Mouse (Mus musculus): ENCODE measurements at regions not wholly inside any gene's neighbourhood (a gene's known extent, or its start where the extent isn't known, plus 50 kb on each side); places are given as distances from the start of the nearest gene placed in this dataset.
"Not testable (repeated sequence)": the region's sequence is repeated elsewhere in the genome, so short reads cannot be mapped to it uniquely, and the experiment has no call there.

- no peak for ATAC-seq (replicated peaks; ENCODE audit: extremely low read depth, insufficient read depth, low FRiP score)
- no peak overlapping the region for H3K4me3 ChIP-seq (ENCODE audit: low read length)
- no peaks in the 10 kb centered on the region for H3K36me3 ChIP-seq (ENCODE audit: control insufficient read depth, insufficient read depth)
- H3K9me3 ChIP-seq (replicated peaks; ENCODE audit: control insufficient read depth, low read length): no peaks in the 10 kb centered on the region
- H3K27ac ChIP-seq (ENCODE audit: low read length): no peak overlapping the region
- H3K27me3 ChIP-seq (ENCODE audit: control insufficient read depth, insufficient read depth, low read length): no peaks in the 10 kb centered on the region
- H3K4me1 ChIP-seq (ENCODE audit: control insufficient read depth, insufficient read depth, low read length): no peaks in the 10 kb centered on the region
- no peak overlapping the region for H3K9ac ChIP-seq (ENCODE audit: low read length)
- H3K4me2 ChIP-seq (ENCODE audit: low read depth, low read length): no peak overlapping the region
Measured at GRCm38 (mm10) chr16:46840764-46841163, 342.4 kb upstream of the Nectin3 start.

DNA sequence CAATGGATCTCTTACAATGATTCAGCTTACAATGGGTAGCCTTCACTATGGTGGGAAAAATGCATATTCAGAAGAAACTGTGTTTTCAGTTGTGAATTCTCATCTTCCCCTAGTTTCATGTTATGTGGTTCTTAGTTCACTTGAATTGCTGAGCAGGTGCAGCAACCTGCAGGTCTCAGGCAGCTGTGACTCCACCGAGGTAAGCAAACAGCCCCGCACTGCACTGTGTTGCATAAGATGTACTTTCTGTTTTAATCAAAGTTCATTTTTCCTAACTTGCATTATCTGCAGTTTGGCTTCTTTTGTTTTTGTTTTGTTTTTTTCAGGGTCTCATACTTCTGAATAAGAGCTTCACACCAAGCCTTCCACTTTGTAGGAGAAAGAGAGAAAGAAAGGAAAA is 326.8 kb upstream of the Nectin3 start:
- no peaks in the 10 kb centered on the region for H3K4me1 ChIP-seq (ENCODE audit: control insufficient read depth, insufficient read depth, low read length)
- H3K4me2 ChIP-seq (ENCODE audit: low read depth, low read length): no peak overlapping the region
- no peak for ATAC-seq (replicated peaks; ENCODE audit: extremely low read depth, insufficient read depth, low FRiP score)
- H3K4me3 ChIP-seq (ENCODE audit: low read length): no peak overlapping the region
- H3K9ac ChIP-seq (ENCODE audit: low read length): no peak overlapping the region
- H3K36me3 ChIP-seq (ENCODE audit: control insufficient read depth, insufficient read depth): no peaks in the 10 kb centered on the region
- H3K27me3 ChIP-seq (ENCODE audit: control insufficient read depth, insufficient read depth, low read length): no peaks in the 10 kb centered on the region
- no peaks in the 10 kb centered on the region for H3K9me3 ChIP-seq (replicated peaks; ENCODE audit: control insufficient read depth, low read length)
- 74% methylated on average over 2 of the region's 2 CpGs for WGBS
- H3K27ac ChIP-seq (ENCODE audit: low read length): no peak overlapping the region

GRCm38 (mm10) chr16:46822753-46823152 is 324.4 kb upstream of the Nectin3 start:
- Histone ChIP-seq H3K9ac (ENCODE audit: low read length) (no peak overlapping the region), H3K9me3 (replicated peaks; ENCODE audit: control insufficient read depth, low read length) (no peaks in the 10 kb centered on the region), H3K4me2 (ENCODE audit: low read depth, low read length) (no peak overlapping the region), H3K27ac (ENCODE audit: low read length) (no peak overlapping the region), H3K4me1 (ENCODE audit: control insufficient read depth, insufficient read depth, low read length) (no peaks in the 10 kb centered on the region), H3K36me3 (ENCODE audit: control insufficient read depth, insufficient read depth) (no peaks in the 10 kb centered on the region), H3K27me3 (ENCODE audit: control insufficient read depth, insufficient read depth, low read length) (no peaks in the 10 kb centered on the region), H3K4me3 (ENCODE audit: low read length) (no peak overlapping the region)
- ATAC-seq (replicated peaks; ENCODE audit: extremely low read depth, insufficient read depth, low FRiP score): no peak
- 55% methylated on average over 3 of the region's 3 CpGs for WGBS

DNA sequence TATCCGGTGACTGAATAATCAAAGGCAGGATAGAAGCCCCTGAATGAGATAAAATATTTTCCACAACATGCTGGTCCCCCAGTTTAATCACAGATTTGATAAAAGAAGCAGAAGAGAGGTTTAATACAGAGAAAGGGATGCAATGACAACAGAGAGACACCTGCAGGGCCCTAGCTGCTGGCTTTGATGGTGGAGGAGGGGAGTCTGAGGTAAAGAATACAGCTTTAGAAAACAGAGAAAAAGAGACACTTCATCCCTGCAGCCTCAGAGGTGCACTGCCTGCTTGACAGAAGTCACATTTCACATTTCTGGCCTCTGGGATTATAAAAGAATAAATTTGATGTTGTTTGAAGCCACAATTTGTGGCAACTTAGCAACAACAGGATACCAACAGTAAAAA is 319.9 kb upstream of the Nectin3 start:
- H3K36me3 ChIP-seq (ENCODE audit: control insufficient read depth, insufficient read depth): no peaks in the 10 kb centered on the region
- 72% methylated on average over 1 of the region's 1 CpGs for WGBS
- ATAC-seq (replicated peaks; ENCODE audit: extremely low read depth, insufficient read depth, low FRiP score): no peak
- no peaks in the 10 kb centered on the region for H3K27me3 ChIP-seq (ENCODE audit: control insufficient read depth, insufficient read depth, low read length)
- H3K9ac ChIP-seq (ENCODE audit: low read length): no peak overlapping the region
- no peaks in the 10 kb centered on the region for H3K4me1 ChIP-seq (ENCODE audit: control insufficient read depth, insufficient read depth, low read length)
- H3K4me3 ChIP-seq (ENCODE audit: low read length): no peak overlapping the region
- no peaks in the 10 kb centered on the region for H3K9me3 ChIP-seq (replicated peaks; ENCODE audit: control insufficient read depth, low read length)
- H3K27ac ChIP-seq (ENCODE audit: low read length): no peak overlapping the region
- no peak overlapping the region for H3K4me2 ChIP-seq (ENCODE audit: low read depth, low read length)

GRCm38 (mm10) chr16:46811835-46812234 is 313.5 kb upstream of the Nectin3 start:
- not testable (repeated sequence) for H3K36me3 ChIP-seq (ENCODE audit: control insufficient read depth, insufficient read depth); ATAC-seq (replicated peaks; ENCODE audit: extremely low read depth, insufficient read depth, low FRiP score); H3K4me2 ChIP-seq (ENCODE audit: low read depth, low read length); H3K27ac ChIP-seq (ENCODE audit: low read length); H3K9me3 ChIP-seq (replicated peaks; ENCODE audit: control insufficient read depth, low read length); H3K4me3 ChIP-seq (ENCODE audit: low read length); H3K27me3 ChIP-seq (ENCODE audit: control insufficient read depth, insufficient read depth, low read length); H3K4me1 ChIP-seq (ENCODE audit: control insufficient read depth, insufficient read depth, low read length); H3K9ac ChIP-seq (ENCODE audit: low read length)

GRCm38 (mm10) chr16:46807476-46807875 is 309.2 kb upstream of the Nectin3 start:
- no peaks in the 10 kb centered on the region for H3K4me1 ChIP-seq (ENCODE audit: control insufficient read depth, insufficient read depth, low read length)

DNA sequence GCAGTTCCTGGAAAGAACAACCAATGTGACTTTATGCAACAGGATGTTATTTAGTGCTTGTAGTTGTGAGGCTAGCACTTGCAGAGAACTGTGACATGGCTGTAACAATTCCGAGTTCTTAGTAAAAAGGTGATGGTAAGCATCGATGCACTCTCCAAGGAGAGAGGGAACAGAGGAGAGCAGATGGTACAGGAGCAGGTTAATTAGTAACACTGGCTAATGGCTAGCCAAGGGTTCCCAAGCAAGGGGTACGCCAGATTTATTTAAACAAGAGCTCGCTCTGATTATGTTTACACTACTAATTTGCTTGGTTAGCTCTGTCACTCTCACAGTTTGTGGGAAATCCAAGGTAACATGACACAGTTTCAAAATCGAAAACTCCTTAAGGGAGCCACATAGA is 278.0 kb upstream of the Nectin3 start:
- H3K4me2 ChIP-seq (ENCODE audit: low read depth, low read length): no peak overlapping the region
- H3K9me3 ChIP-seq (replicated peaks; ENCODE audit: control insufficient read depth, low read length): no peaks in the 10 kb centered on the region
- H3K4me3 ChIP-seq (ENCODE audit: low read length): no peak overlapping the region
- ATAC-seq (replicated peaks; ENCODE audit: extremely low read depth, insufficient read depth, low FRiP score): no peak
- H3K36me3 ChIP-seq (ENCODE audit: control insufficient read depth, insufficient read depth): no peaks in the 10 kb centered on the region
- WGBS: 62% methylated on average over 5 of the region's 5 CpGs
- no peak overlapping the region for H3K9ac ChIP-seq (ENCODE audit: low read length)
- H3K27me3 ChIP-seq (ENCODE audit: control insufficient read depth, insufficient read depth, low read length): no peaks in the 10 kb centered on the region
- no peaks in the 10 kb centered on the region for H3K4me1 ChIP-seq (ENCODE audit: control insufficient read depth, insufficient read depth, low read length)
- no peak overlapping the region for H3K27ac ChIP-seq (ENCODE audit: low read length)

More at GRCm38 (mm10) chr16:46807476-46807875, 309.2 kb upstream of the Nectin3 start:
- no peak for ATAC-seq (replicated peaks; ENCODE audit: extremely low read depth, insufficient read depth, low FRiP score)
- Histone ChIP-seq H3K4me2 (ENCODE audit: low read depth, low read length) (no peak overlapping the region), H3K9me3 (replicated peaks; ENCODE audit: control insufficient read depth, low read length) (no peaks in the 10 kb centered on the region), H3K9ac (ENCODE audit: low read length) (no peak overlapping the region), H3K4me3 (ENCODE audit: low read length) (no peak overlapping the region), H3K27me3 (ENCODE audit: control insufficient read depth, insufficient read depth, low read length) (no peaks in the 10 kb centered on the region), H3K27ac (ENCODE audit: low read length) (no peak overlapping the region), H3K36me3 (ENCODE audit: control insufficient read depth, insufficient read depth) (no peaks in the 10 kb centered on the region)
- WGBS: 78% methylated on average over 2 of the region's 2 CpGs

DNA sequence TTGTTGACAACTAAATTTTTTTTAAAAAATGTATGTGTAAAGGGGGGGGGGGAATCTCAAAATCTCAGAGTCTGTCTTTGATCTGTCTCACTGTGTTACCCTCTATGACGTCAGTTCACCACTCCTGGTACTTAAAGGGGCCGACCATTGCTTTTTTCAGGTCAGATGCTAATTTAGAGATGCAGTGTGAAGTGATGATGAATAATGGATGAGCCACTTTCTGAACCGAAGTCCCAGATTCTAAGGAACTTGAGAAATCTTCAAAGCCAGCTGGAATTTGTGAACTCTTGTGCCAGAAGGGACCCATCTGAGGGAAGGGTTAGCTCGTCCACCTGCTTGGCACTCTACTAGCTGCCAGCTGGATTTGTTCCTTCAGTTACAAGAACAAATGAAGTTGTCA is 271.1 kb upstream of the Nectin3 start:
- Histone ChIP-seq H3K9ac (ENCODE audit: low read length) (no peak overlapping the region), H3K9me3 (replicated peaks; ENCODE audit: control insufficient read depth, low read length) (no peaks in the 10 kb centered on the region), H3K36me3 (ENCODE audit: control insufficient read depth, insufficient read depth) (no peaks in the 10 kb centered on the region), H3K4me2 (ENCODE audit: low read depth, low read length) (no peak overlapping the region), H3K4me3 (ENCODE audit: low read length) (no peak overlapping the region), H3K27ac (ENCODE audit: low read length) (no peak overlapping the region), H3K27me3 (ENCODE audit: control insufficient read depth, insufficient read depth, low read length) (no peaks in the 10 kb centered on the region), H3K4me1 (ENCODE audit: control insufficient read depth, insufficient read depth, low read length) (no peaks in the 10 kb centered on the region)
- 49% methylated on average over 4 of the region's 4 CpGs for WGBS
- no peak for ATAC-seq (replicated peaks; ENCODE audit: extremely low read depth, insufficient read depth, low FRiP score)

DNA sequence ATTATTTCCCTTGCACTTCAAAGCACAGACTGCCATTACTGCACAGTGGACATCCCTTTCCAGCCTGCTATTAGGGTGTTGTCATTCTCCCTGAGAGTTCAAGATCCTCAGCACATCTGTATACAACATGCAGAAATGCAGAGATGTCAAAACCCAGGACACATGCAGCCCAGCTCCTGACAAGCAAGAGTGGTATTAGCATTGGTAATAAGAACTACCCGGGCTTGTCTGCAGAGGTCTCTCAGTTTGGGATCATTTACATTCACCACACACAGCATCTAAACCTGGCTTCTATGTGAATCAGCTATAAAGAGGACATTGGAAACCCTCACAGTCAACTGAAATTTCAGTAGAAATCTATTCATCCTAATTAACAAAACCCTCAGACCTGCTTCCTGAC is 270.1 kb upstream of the Nectin3 start:
- no peak overlapping the region for H3K27ac ChIP-seq (ENCODE audit: low read length)
- no peaks in the 10 kb centered on the region for H3K27me3 ChIP-seq (ENCODE audit: control insufficient read depth, insufficient read depth, low read length)
- no peak overlapping the region for H3K4me2 ChIP-seq (ENCODE audit: low read depth, low read length)
- no peak overlapping the region for H3K4me3 ChIP-seq (ENCODE audit: low read length)
- ATAC-seq (replicated peaks; ENCODE audit: extremely low read depth, insufficient read depth, low FRiP score): no peak
- H3K9me3 ChIP-seq (replicated peaks; ENCODE audit: control insufficient read depth, low read length): no peaks in the 10 kb centered on the region
- no peak overlapping the region for H3K9ac ChIP-seq (ENCODE audit: low read length)
- 68% methylated on average over 1 of the region's 1 CpGs for WGBS
- H3K36me3 ChIP-seq (ENCODE audit: control insufficient read depth, insufficient read depth): no peaks in the 10 kb centered on the region
- no peaks in the 10 kb centered on the region for H3K4me1 ChIP-seq (ENCODE audit: control insufficient read depth, insufficient read depth, low read length)

GRCm38 (mm10) chr16:46735140-46735539 is 236.8 kb upstream of the Nectin3 start:
- no peaks in the 10 kb centered on the region for H3K36me3 ChIP-seq (ENCODE audit: control insufficient read depth, insufficient read depth)
- ATAC-seq (replicated peaks; ENCODE audit: extremely low read depth, insufficient read depth, low FRiP score): no peak
- H3K4me2 ChIP-seq (ENCODE audit: low read depth, low read length): no peak overlapping the region
- WGBS: 49% methylated on average over 4 of the region's 4 CpGs
- H3K27me3 ChIP-seq (ENCODE audit: control insufficient read depth, insufficient read depth, low read length): no peaks in the 10 kb centered on the region
- no peaks in the 10 kb centered on the region for H3K9me3 ChIP-seq (replicated peaks; ENCODE audit: control insufficient read depth, low read length)
- H3K4me1 ChIP-seq (ENCODE audit: control insufficient read depth, insufficient read depth, low read length): peaks cover 4% of the 10 kb centered on the region
- no peak overlapping the region for H3K27ac ChIP-seq (ENCODE audit: low read length)
- H3K9ac ChIP-seq (ENCODE audit: low read length): no peak overlapping the region
- H3K4me3 ChIP-seq (ENCODE audit: low read length): no peak overlapping the region

Measured in heart, embryonic 16.5 days (tissue).